Mouse (Mus musculus) bone marrow macrophage, adult 2 months (primary cell): ENCODE data around the gene Dqx1. TPM values are rescaled to one million over a fixed set of nuclear protein-coding genes. Genes with fewer than 3 reads are reported as not detected.

Source experiments
- H3K27ac ChIP-seq: 2 replicates; pipeline ENCODE4 v1.5.1; 2012; ENCODE audit warnings: low read depth, low read length; ENCODE audit not compliant: insufficient read depth
- H3K4me1 ChIP-seq: 2 replicates; pipeline ENCODE4 v1.6.1; 2012; ENCODE audit warnings: low read length; ENCODE audit not compliant: control insufficient read depth, insufficient read depth
- H3K4me3 ChIP-seq: 2 replicates; pipeline ENCODE4 v1.5.1; 2012; ENCODE audit warnings: mild to moderate bottlenecking, low read length, moderate library complexity; ENCODE audit not compliant: insufficient read depth
- CTCF ChIP-seq: IDR thresholded peaks from 2 replicates; pipeline ENCODE4 v1.5.1; 2012; ENCODE audit warnings: low read depth, mild to moderate bottlenecking, low read length, moderate library complexity
- POLR2A ChIP-seq: IDR thresholded peaks from 2 replicates; pipeline ENCODE4 v1.6.1; 2012; ENCODE audit warnings: mild to moderate bottlenecking, low read depth, low read length, borderline replicate concordance
- polyA plus RNA-seq: library from polyadenylated mRNA; stranded (reverse); fragments of >200 nt; gene quantifications from 2 replicates; pipeline ENCODE4 v1.2.4, GENCODE M21; 2012; ENCODE audit not compliant: missing spikeins, insufficient read depth, insufficient read length

The Dqx1 gene
- polyA plus RNA-seq, 1 experiment = 0.83 TPM

DNA sequence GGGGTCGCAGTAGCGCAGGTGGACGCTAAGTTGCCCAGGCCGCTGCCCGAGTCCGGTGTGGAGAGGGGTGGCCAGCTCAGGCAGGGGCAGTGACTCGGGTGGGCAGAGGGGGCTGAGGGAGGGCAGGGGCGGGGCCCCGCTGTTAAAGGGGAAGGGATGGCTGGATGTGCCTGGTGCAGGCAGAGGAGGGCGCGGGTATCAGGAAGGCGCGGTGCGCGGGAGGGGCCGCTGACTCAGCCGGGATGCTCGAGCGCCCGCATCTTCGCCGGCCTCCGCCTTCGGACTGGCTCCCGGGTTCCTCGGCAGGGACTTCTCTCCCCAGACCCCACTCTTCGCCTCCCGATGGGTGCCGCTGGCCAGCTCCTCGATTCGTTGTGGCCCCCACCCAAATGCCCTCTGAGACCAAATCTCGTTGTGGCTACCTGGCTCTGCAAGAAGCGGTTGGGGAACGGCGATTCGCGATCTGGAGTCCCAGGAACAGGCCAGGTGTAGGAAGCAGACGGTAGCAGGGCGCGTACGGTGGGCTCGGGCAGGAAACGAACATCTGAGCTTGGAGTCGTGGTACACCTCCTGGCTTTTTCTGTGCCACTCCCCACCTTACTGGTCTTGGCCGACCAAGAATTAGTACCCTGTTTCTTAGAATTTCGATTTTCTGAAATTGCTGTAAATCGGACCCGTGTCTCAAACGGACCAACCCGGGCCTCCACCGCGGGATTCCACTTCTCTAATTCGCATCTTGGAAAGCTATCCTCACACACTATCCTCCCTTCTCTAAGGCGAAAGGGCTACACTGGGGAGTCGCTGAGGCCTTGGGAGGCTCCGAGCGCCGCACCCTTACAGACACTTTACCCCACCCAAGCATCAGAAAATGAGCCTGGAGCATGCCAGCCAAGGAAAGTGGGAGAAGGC lies 12.9 kb downstream of the Dqx1 start:
- peaks cover 3% of the 10 kb centered on the region; the same call in 1 of the 2 replicates for H3K4me1 ChIP-seq
- peak overlapping the region; percentile 27 for H3K4me3 ChIP-seq
- TF ChIP-seq CTCF = no peak
- TF ChIP-seq POLR2A = no peak
- no peak overlapping the region for H3K27ac ChIP-seq

DNA sequence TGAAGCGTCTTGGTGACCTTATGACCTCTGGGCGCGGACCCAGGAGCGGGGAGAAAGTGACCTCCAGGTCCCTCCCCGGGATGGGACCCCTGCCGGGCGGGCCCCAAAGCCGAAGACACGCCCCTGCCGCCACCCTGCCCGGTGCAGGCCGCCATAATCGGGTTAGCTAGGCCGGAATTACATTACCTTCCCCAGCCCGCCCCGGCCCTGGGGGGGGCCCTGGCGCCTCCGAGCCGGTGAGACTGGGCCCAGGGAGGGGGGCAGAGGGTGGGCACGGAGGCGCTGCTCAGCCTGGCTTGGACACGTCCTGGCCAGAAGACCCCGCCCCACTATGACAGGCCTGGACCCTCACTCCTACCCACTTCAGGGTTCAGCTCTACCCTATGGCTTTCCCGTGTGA lies 13.6 kb downstream of the Dqx1 start:
- no peak for TF ChIP-seq CTCF
- no peak for TF ChIP-seq POLR2A
- Histone ChIP-seq H3K4me1 (peaks cover 3% of the 10 kb centered on the region; the same call in 1 of the 2 replicates), H3K27ac (no peak overlapping the region), H3K4me3 (peak overlapping the region; percentile 27; the same call in 1 of the 2 replicates)

DNA sequence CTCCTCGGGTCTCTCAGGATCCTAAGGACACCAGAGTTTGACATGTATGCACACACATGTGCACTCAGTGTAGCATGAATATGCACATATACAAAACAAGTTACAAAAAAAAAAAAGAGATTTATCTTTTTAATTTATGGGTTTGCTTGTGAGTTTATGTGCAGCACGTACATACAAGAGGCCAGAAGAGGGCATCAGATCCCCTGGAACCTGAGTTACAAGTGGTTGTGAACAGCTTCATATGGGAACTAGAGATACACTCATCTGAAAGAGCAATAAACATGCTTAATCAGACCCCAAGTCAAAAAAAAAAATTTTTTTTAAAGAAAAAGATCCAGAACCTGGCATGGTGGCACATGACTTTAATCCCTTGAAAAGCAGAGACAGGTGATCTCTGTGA lies 17.3 kb downstream of the Dqx1 start:
- TF ChIP-seq POLR2A = no peak
- no peak for TF ChIP-seq CTCF
- H3K4me1 ChIP-seq = peaks cover 9% of the 10 kb centered on the region
- no peak overlapping the region for H3K4me3 ChIP-seq
- H3K27ac ChIP-seq = no peak overlapping the region

DNA sequence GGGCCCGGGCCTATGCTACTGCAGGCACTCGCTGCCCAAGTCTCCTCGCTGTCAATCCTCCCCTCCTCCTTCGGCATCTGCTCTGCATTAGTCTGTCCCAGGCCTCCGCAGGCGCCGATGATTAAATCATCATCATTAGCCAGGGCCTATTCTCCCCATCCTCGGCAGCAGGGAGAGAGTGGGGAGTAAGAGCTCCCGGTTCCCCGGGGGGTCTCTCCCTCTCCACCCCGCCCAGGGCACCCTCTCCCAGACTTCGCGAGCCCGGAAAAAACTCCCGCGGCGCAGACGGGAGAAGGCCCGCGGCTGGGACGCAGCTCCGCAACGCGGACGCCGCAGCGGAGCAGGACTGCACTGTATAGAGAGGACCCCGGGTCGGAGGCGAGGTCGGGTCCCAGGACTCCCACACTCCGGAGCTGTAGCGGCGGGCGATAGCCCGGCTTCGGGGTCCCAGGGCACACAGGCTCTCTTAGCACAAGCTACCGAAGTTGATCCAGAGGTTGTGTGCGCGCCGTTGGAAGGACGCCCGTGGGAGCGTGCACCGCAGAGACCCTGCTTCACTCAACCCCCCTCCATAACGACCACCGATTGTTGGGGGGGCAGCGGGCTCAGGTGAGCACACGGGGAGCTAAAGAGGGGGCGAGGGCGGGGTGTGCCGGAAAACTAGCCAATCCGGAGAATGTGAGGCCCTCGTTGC lies 20.1 kb downstream of the Dqx1 start, which contains the start of gene Pcgf1:
Gene Pcgf1, plus strand, starts transcription at position 240 of the 694 bp plus-strand sequence.
- TF ChIP-seq CTCF (no peak), POLR2A (no peak)
- Histone ChIP-seq H3K4me3 (peak within 1 kb of the TSS; percentile 69), H3K27ac (peak within 1 kb of the TSS; percentile 65), H3K4me1 (peaks cover 6% of the 10 kb centered on the region; the same call in 1 of the 2 replicates)

DNA sequence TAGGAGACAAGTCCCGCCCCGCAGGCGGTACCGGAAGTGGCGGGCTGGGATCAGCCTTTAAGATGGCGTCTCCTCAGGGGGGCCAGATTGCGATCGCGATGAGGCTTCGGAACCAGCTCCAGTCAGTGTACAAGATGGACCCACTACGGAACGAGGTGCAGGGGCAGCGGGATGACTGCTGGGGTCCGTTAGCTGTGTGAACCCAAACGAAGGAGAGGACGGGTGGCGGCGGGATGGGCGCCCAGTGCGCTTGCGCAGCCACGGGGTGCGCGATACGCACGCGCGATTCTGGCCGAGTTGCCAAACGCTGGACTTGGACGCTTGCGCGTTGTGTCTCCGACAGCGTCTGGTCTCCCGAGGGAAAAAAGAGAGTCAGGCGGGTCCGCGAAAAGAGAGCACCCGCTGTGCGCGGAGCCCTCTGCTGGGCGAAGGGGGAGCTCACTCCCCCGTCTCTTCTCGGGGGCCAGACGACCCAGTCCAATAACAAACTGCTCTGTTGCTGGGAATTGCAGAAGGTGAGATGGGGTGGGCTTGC lies 20.7 kb downstream of the Dqx1 start:
- peak overlapping the region; percentile 69 for H3K4me3 ChIP-seq
- TF ChIP-seq POLR2A (no peak), CTCF (0 out of 2 replicates have a peak, but pooled peaks have one; percentile 33)
- H3K4me1 ChIP-seq = peaks cover 6% of the 10 kb centered on the region; the same call in 1 of the 2 replicates
- peak overlapping the region; percentile 65 for H3K27ac ChIP-seq

DNA sequence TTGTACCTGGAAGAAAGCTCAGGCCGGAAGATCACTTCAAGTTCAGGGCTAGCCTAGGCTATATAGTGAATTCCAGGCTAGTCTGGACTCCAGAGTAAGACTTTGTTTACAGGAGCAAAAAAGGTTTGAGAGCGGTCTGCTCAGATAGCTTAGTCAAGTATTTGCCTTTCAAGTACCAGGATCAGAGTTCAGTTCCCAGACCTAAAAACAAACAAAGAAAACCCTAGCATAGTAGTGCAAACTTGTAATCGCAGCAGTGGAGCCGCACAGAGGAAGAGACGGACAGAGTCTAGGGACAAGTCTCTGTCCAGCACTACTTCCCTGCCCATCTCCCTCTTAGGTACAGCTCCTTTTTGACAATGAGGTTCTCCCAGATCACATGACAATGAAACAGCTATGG lies 22.6 kb downstream of the Dqx1 start:
- no peak overlapping the region for H3K27ac ChIP-seq
- TF ChIP-seq CTCF (no peak), POLR2A (no peak)
- H3K4me3 ChIP-seq = no peak overlapping the region
- peaks cover 6% of the 10 kb centered on the region; the same call in 1 of the 2 replicates for H3K4me1 ChIP-seq

DNA sequence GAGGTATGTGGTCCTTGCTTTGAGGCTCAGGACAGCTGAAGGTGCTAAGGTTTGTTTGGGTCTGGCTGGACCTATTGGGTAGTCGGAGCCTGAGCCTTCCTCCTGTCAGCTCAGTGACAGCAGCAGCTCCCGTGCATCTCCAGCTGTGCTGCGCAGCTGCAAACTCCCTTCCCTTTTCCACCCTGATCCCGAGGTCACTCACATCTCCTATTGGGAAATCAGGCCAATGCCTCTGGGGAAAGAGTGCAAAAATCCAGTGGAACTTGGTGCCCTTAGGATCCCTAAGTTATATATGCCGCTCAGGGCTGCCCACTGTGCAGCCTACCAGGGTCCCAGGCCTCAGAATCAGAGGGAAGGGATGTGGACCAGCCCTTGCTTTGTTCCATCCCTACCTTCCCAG lies 25.9 kb downstream of the Dqx1 start:
- Histone ChIP-seq H3K27ac (no peak overlapping the region), H3K4me3 (no peak overlapping the region), H3K4me1 (peaks cover 6% of the 10 kb centered on the region; the same call in 1 of the 2 replicates)
- TF ChIP-seq POLR2A (no peak), CTCF (no peak)

DNA sequence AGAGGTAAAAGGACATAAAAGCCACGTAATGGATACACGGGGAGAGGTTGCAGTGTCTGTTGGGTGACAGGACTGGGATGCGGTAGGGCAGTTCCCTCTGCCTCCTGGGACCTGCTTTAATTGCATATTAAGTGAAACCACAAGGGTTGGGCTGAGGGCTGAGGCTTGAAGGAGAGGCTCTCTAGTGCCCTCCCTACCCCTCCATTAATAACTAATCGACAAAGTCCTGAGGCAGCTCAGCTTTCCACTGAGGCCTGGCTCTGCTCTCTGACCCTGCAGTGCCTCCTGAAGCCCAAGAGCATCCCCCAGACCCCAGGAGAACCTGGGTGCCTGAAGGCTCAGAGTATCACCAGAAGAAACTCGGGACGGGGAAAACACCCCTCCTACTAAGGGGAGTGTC lies 26.8 kb downstream of the Dqx1 start:
- TF ChIP-seq CTCF = no peak
- TF ChIP-seq POLR2A = no peak

More for the DNA sequence above, 26.8 kb downstream of the Dqx1 start:
- Histone ChIP-seq H3K27ac (no peak overlapping the region), H3K4me3 (no peak overlapping the region), H3K4me1 (peaks cover 2% of the 10 kb centered on the region; the same call in 1 of the 2 replicates)
